Mouse (Mus musculus) midbrain, embryonic 11.5 days (tissue): ENCODE measurements around the gene H2-Ob. TPM values are rescaled to one million over a fixed set of nuclear protein-coding genes. Genes with fewer than 3 reads are reported as not detected.

Experiments used
- ATAC-seq: fragments of 200-750 bp; cut with Nextera tagmentation; 2 replicates; pipeline ENCODE4 v1.8.0; 2017; ENCODE audit warnings: moderate TSS enrichment, moderate library complexity; ENCODE audit not compliant: low FRiP score
- DNase-seq: peaks from one replicate; pipeline ENCODE4 v3.0.0; 2015; ENCODE audit warnings: low spot score; ENCODE audit errors: missing footprints
- H3K27ac ChIP-seq: fragments of 300-500 bp; sonication (generic); 2 replicates; pipeline ENCODE4 v1.5.1; 2014; ENCODE audit warnings: low read depth, low read length
- H3K27me3 ChIP-seq: fragments of 300-500 bp; sonication (generic); 2 replicates; pipeline ENCODE4 v1.6.1; 2014; ENCODE audit warnings: mild to moderate bottlenecking, low read length, moderate library complexity, mixed read lengths; ENCODE audit not compliant: control insufficient read depth, insufficient read depth
- H3K36me3 ChIP-seq: fragments of 300-500 bp; sonication (generic); 2 replicates; pipeline ENCODE4 v1.6.1; 2014; ENCODE audit warnings: mild to moderate bottlenecking, low read length, moderate library complexity, mixed read lengths; ENCODE audit not compliant: control insufficient read depth, insufficient read depth
- H3K4me1 ChIP-seq: fragments of 300-500 bp; sonication (generic); 2 replicates; pipeline ENCODE4 v1.6.1; 2014; ENCODE audit warnings: low read length; ENCODE audit not compliant: control insufficient read depth, insufficient read depth
- H3K4me2 ChIP-seq: fragments of 300-500 bp; sonication (generic); 2 replicates; pipeline ENCODE4 v1.6.1; 2014; ENCODE audit warnings: mild to moderate bottlenecking, moderate library complexity
- H3K4me3 ChIP-seq: fragments of 300-500 bp; sonication (generic); 2 replicates; pipeline ENCODE4 v1.5.1; 2014; ENCODE audit warnings: low read depth, low read length
- H3K9ac ChIP-seq: fragments of 300-500 bp; sonication (generic); 2 replicates; pipeline ENCODE4 v1.6.1; 2014; ENCODE audit warnings: low read length
- H3K9me3 ChIP-seq: fragments of 300-500 bp; sonication (generic); 2 replicates; pipeline ENCODE4 v1.6.1; 2016; ENCODE audit warnings: low read length; ENCODE audit not compliant: control insufficient read depth
- WGBS: fragments of 180-500 bp; shearing (Covaris S2); extraction: QIAGEN DNeasy Blood & Tissue Kit; methylation state at CpG from one replicate; pipeline ENCODE4 v1.1.7; 2014; 5-methylcytosine and 5-hydroxymethylcytosine counted together
- polyA plus RNA-seq: library from polyadenylated mRNA; unstranded; fragments of >200 nt; fragmentation: Nextera tagmentation; extraction: Ambion mirVana; gene quantifications from 2 replicates; pipeline ENCODE4 v1.2.1, GENCODE M21; 2014

Gene H2-Ob
- polyA plus RNA-seq, 1 experiment from 2014 or later, result not detected

- Histone ChIP-seq H3K9ac (peak overlapping the region; percentile 52), H3K27me3 (peaks cover 13% of the 10 kb centered on the region), H3K27ac (no peak overlapping the region), H3K4me3 (peak overlapping the region; percentile 49), H3K4me1 (peaks cover 13% of the 10 kb centered on the region), H3K4me2 (peak overlapping the region; percentile 92), H3K36me3 (no peaks in the 10 kb centered on the region), H3K9me3 (no peaks in the 10 kb centered on the region)
- 1% methylated on average over 8 of the region's 8 CpGs for WGBS
- peak; percentile 99 for DNase-seq
- ATAC-seq, result peak; percentile 82
Measured at GRCm38 (mm10) chr17:34263068-34263467, 24.4 kb downstream of the H2-Ob start.

- ATAC-seq (peak; percentile 10; the same call in 1 of the 2 replicates), DNase-seq (peak; percentile 95)
- Histone ChIP-seq H3K9ac (peak overlapping the region; percentile 52; the same call in 1 of the 2 replicates), H3K9me3 (no peaks in the 10 kb centered on the region), H3K36me3 (no peaks in the 10 kb centered on the region), H3K27me3 (peaks cover 13% of the 10 kb centered on the region), H3K4me1 (peaks cover 13% of the 10 kb centered on the region), H3K4me3 (peak overlapping the region; percentile 49), H3K4me2 (peak overlapping the region; percentile 92), H3K27ac (no peak overlapping the region)
- WGBS, result under 1% methylated on average over 14 of the region's 14 CpGs
Measured at GRCm38 (mm10) chr17:34263811-34264371, 25.2 kb downstream of the H2-Ob start.

GRCm38 (mm10) chr17:34264452-34265351, 26.0 kb downstream of the H2-Ob start:
- peaks cover 13% of the 10 kb centered on the region for H3K27me3 ChIP-seq
- H3K4me2 ChIP-seq, result peak overlapping the region; percentile 92
- H3K4me3 ChIP-seq, result peak overlapping the region; percentile 49
- DNase-seq (peak; percentile 95), ATAC-seq (peak; percentile 57; the same call in 1 of the 2 replicates)
- peak overlapping the region; percentile 64 for H3K9ac ChIP-seq
- H3K9me3 ChIP-seq, result no peaks in the 10 kb centered on the region
- under 1% methylated on average over 88 of the region's 93 CpGs for WGBS
- no peak overlapping the region for H3K27ac ChIP-seq
- H3K4me1 ChIP-seq, result peaks cover 13% of the 10 kb centered on the region
- no peaks in the 10 kb centered on the region for H3K36me3 ChIP-seq

GRCm38 (mm10) chr17:34268262-34268661, 29.6 kb downstream of the H2-Ob start:
- Histone ChIP-seq H3K4me3 (no peak overlapping the region), H3K4me1 (peaks cover 13% of the 10 kb centered on the region), H3K36me3 (no peaks in the 10 kb centered on the region), H3K9me3 (no peaks in the 10 kb centered on the region), H3K4me2 (no peak overlapping the region), H3K27me3 (peaks cover 13% of the 10 kb centered on the region), H3K9ac (no peak overlapping the region), H3K27ac (no peak overlapping the region)
- 81% methylated on average over 2 of the region's 2 CpGs for WGBS
- DNase-seq (no peak), ATAC-seq (no peak)

- ATAC-seq, result no peak
- 96% methylated on average over 2 of the region's 2 CpGs for WGBS
Measured at GRCm38 (mm10) chr17:34268748-34269147, 30.0 kb downstream of the H2-Ob start.

GRCm38 (mm10) chr17:34269817-34270216, 31.1 kb downstream of the H2-Ob start:
- Histone ChIP-seq H3K9ac (no peak overlapping the region), H3K4me1 (peaks cover 6% of the 10 kb centered on the region), H3K27ac (no peak overlapping the region), H3K36me3 (no peaks in the 10 kb centered on the region), H3K4me3 (no peak overlapping the region), H3K4me2 (no peak overlapping the region), H3K9me3 (no peaks in the 10 kb centered on the region), H3K27me3 (peaks cover 6% of the 10 kb centered on the region)
- no peak for DNase-seq
- no peak for ATAC-seq
- WGBS, result 76% methylated on average over 4 of the region's 4 CpGs

More at GRCm38 (mm10) chr17:34268748-34269147, 30.0 kb downstream of the H2-Ob start:
- no peak overlapping the region for H3K4me3 ChIP-seq
- H3K36me3 ChIP-seq, result no peaks in the 10 kb centered on the region
- no peak for DNase-seq
- peaks cover 13% of the 10 kb centered on the region for H3K27me3 ChIP-seq
- H3K4me1 ChIP-seq, result peaks cover 12% of the 10 kb centered on the region
- no peaks in the 10 kb centered on the region for H3K9me3 ChIP-seq
- no peak overlapping the region for H3K9ac ChIP-seq
- no peak overlapping the region for H3K27ac ChIP-seq
- no peak overlapping the region for H3K4me2 ChIP-seq

GRCm38 (mm10) chr17:34270230-34270629, 31.5 kb downstream of the H2-Ob start:
- 89% methylated on average over 2 of the region's 2 CpGs for WGBS
- peaks cover 2% of the 10 kb centered on the region; the same call in 1 of the 2 replicates for H3K4me1 ChIP-seq
- peaks cover 3% of the 10 kb centered on the region for H3K27me3 ChIP-seq
- H3K9me3 ChIP-seq, result no peaks in the 10 kb centered on the region
- DNase-seq (no peak), ATAC-seq (no peak)
- no peak overlapping the region for H3K4me3 ChIP-seq
- H3K4me2 ChIP-seq, result no peak overlapping the region
- H3K27ac ChIP-seq, result no peak overlapping the region
- H3K36me3 ChIP-seq, result no peaks in the 10 kb centered on the region
- no peak overlapping the region for H3K9ac ChIP-seq

GRCm38 (mm10) chr17:34270940-34271339, 32.2 kb downstream of the H2-Ob start:
- Histone ChIP-seq H3K27ac (no peak overlapping the region), H3K4me2 (no peak overlapping the region), H3K4me1 (no peaks in the 10 kb centered on the region), H3K27me3 (no peaks in the 10 kb centered on the region), H3K36me3 (no peaks in the 10 kb centered on the region), H3K9ac (no peak overlapping the region), H3K9me3 (no peaks in the 10 kb centered on the region), H3K4me3 (no peak overlapping the region)
- ATAC-seq (no peak), DNase-seq (no peak)
- 84% methylated on average over 2 of the region's 2 CpGs for whole genome bisulfite sequencing

GRCm38 (mm10) chr17:34272102-34272501, 33.4 kb downstream of the H2-Ob start:
- Histone ChIP-seq H3K9ac (no peak overlapping the region), H3K27ac (no peak overlapping the region), H3K4me1 (no peaks in the 10 kb centered on the region), H3K9me3 (no peaks in the 10 kb centered on the region), H3K36me3 (no peaks in the 10 kb centered on the region), H3K4me3 (no peak overlapping the region), H3K27me3 (no peaks in the 10 kb centered on the region), H3K4me2 (no peak overlapping the region)
- DNase-seq, result no peak
- no peak for ATAC-seq
- 84% methylated on average over 1 of the region's 1 CpGs for WGBS
